Mouse (Mus musculus): ENCODE measurements at regions not wholly inside any gene's neighbourhood (a gene's known extent, or its start where the extent isn't known, plus 50 kb on each side); places are given as distances from the start of the nearest gene placed in this dataset.

- no peak for DNase-seq (ENCODE audit: low spot score in 2 of 2)
Observed at GRCm38 (mm10) chr15:81529002-81529401, 56.1 kb upstream of the Ep300 start.

DNA sequence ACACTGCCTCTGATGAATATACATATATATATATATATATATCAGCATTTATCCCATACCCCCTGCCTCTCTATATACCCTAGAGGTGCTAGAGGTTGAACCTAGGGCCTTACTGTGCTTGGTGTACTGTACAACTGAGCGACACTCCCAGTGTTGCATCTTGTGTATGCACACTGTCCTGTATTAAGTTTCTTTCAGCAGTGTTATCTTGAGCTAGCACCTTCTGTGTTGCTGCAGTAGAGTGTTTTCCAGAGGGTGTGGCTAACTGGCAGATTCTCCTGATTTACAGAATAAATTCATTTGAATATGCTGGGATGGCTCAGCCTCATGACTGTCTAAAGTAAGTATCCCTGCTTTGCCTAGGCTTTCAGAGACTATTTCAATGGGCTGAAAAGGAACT, 54.7 kb upstream of the Ep300 start:
- peak; percentile 13 to 50 for DNase-seq (ENCODE audit: low spot score in 2 of 2)

- no peak for DNase-seq (ENCODE audit: low spot score in 2 of 2)
Observed at GRCm38 (mm10) chr15:81534546-81534945, 50.6 kb upstream of the Ep300 start.

Data from spleen, postnatal 36 days (tissue).